Mouse (Mus musculus) midbrain, embryonic 12.5 days (tissue): ENCODE data around the gene Tmem202. TPM values are rescaled to one million over a fixed set of nuclear protein-coding genes. Genes with fewer than 3 reads are reported as not detected.

ENCODE experiments used
- ATAC-seq: fragments of 200-750 bp; cut with Nextera tagmentation; 2 replicates; pipeline ENCODE4 v1.8.0; 2017; ENCODE audit warnings: low read depth, moderate TSS enrichment, moderate library complexity; ENCODE audit not compliant: low FRiP score
- H3K27ac ChIP-seq: fragments of 300-500 bp; sonication (generic); replicated peaks from 2 replicates; pipeline ENCODE4 v1.5.1; 2016; ENCODE audit warnings: mild to moderate bottlenecking
- H3K27me3 ChIP-seq: fragments of 300-500 bp; sonication (generic); 2 replicates; pipeline ENCODE4 v1.6.1; 2016; ENCODE audit warnings: mild to moderate bottlenecking
- H3K36me3 ChIP-seq: fragments of 300-500 bp; sonication (generic); 2 replicates; pipeline ENCODE4 v1.6.1; 2016
- H3K4me1 ChIP-seq: fragments of 300-500 bp; sonication (generic); 2 replicates; pipeline ENCODE4 v1.6.1; 2016
- H3K4me2 ChIP-seq: fragments of 300-500 bp; sonication (generic); replicated peaks from 2 replicates; pipeline ENCODE4 v1.6.1; 2016; ENCODE audit warnings: mild to moderate bottlenecking, moderate library complexity
- H3K4me3 ChIP-seq: fragments of 300-500 bp; sonication (generic); 2 replicates; pipeline ENCODE4 v1.5.1; 2016; ENCODE audit warnings: mild to moderate bottlenecking
- H3K9ac ChIP-seq: fragments of 300-500 bp; sonication (generic); replicated peaks from 2 replicates; pipeline ENCODE4 v1.6.1; 2016; ENCODE audit warnings: mild to moderate bottlenecking, moderate library complexity
- H3K9me3 ChIP-seq: fragments of 300-500 bp; sonication (generic); 2 replicates; pipeline ENCODE4 v1.6.1; 2016; ENCODE audit warnings: mild to moderate bottlenecking
- WGBS: fragments of 180-500 bp; shearing (Covaris S2); methylation state at CpG from one replicate; pipeline ENCODE4 v1.1.7; 2016; 5-methylcytosine and 5-hydroxymethylcytosine counted together
- polyA plus RNA-seq: library from polyadenylated mRNA; unstranded; fragments of >200 nt; fragmentation: Nextera tagmentation; extraction: Ambion mirVana; gene quantifications from 2 replicates; pipeline ENCODE4 v1.2.1, GENCODE M21; 2016

The Tmem202 gene
- polyA plus RNA-seq, 1 experiment from 2014 or later: not detected

GRCm38 (mm10) chr9:59528274-59528673 lies 11.4 kb downstream of the Tmem202 start:
- 89% methylated on average over 2 of the region's 2 CpGs for WGBS
- no peak overlapping the region for H3K4me3 ChIP-seq
- peaks cover 3% of the 10 kb centered on the region; the same call in 1 of the 2 replicates for H3K4me1 ChIP-seq
- ATAC-seq: no peak
- H3K27ac ChIP-seq: no peak overlapping the region
- H3K27me3 ChIP-seq: no peaks in the 10 kb centered on the region
- no peak overlapping the region for H3K4me2 ChIP-seq
- H3K9ac ChIP-seq: no peak overlapping the region
- H3K36me3 ChIP-seq: no peaks in the 10 kb centered on the region
- no peaks in the 10 kb centered on the region for H3K9me3 ChIP-seq

- Histone ChIP-seq H3K9me3 (no peaks in the 10 kb centered on the region), H3K27ac (no peak overlapping the region), H3K9ac (no peak overlapping the region), H3K4me2 (no peak overlapping the region), H3K4me3 (no peak overlapping the region), H3K36me3 (no peaks in the 10 kb centered on the region), H3K4me1 (peaks cover 3% of the 10 kb centered on the region; the same call in 1 of the 2 replicates), H3K27me3 (no peaks in the 10 kb centered on the region)
- ATAC-seq: no peak
- WGBS: 88% methylated on average over 3 of the region's 3 CpGs
These were observed 12.1 kb downstream of the Tmem202 start for GRCm38 (mm10) chr9:59527580-59527979.

GRCm38 (mm10) chr9:59526727-59527126 lies 12.9 kb downstream of the Tmem202 start:
- Histone ChIP-seq H3K9me3 (no peaks in the 10 kb centered on the region), H3K4me3 (no peak overlapping the region), H3K27me3 (no peaks in the 10 kb centered on the region), H3K4me1 (peaks cover 2% of the 10 kb centered on the region; the same call in 1 of the 2 replicates), H3K36me3 (no peaks in the 10 kb centered on the region), H3K4me2 (no peak overlapping the region), H3K9ac (no peak overlapping the region), H3K27ac (no peak overlapping the region)
- 83% methylated on average over 6 of the region's 6 CpGs for WGBS
- no peak for ATAC-seq

- Histone ChIP-seq H3K4me1 (no peaks in the 10 kb centered on the region), H3K9ac (no peak overlapping the region), H3K4me2 (no peak overlapping the region), H3K4me3 (no peak overlapping the region), H3K9me3 (no peaks in the 10 kb centered on the region), H3K36me3 (no peaks in the 10 kb centered on the region), H3K27me3 (no peaks in the 10 kb centered on the region), H3K27ac (no peak overlapping the region)
- ATAC-seq: no peak
- WGBS: 75% methylated on average over 4 of the region's 4 CpGs
These were observed 16.7 kb downstream of the Tmem202 start for GRCm38 (mm10) chr9:59522906-59523305.

- ATAC-seq: no peak
- WGBS: 87% methylated on average over 2 of the region's 2 CpGs
- H3K27me3 ChIP-seq: no peaks in the 10 kb centered on the region
These were observed 20.3 kb downstream of the Tmem202 start for GRCm38 (mm10) chr9:59519396-59519795.

GRCm38 (mm10) chr9:59518976-59519375 lies 20.7 kb downstream of the Tmem202 start:
- Histone ChIP-seq H3K9me3 (no peaks in the 10 kb centered on the region), H3K36me3 (no peaks in the 10 kb centered on the region), H3K4me1 (no peaks in the 10 kb centered on the region), H3K27ac (no peak overlapping the region), H3K4me3 (no peak overlapping the region), H3K9ac (no peak overlapping the region), H3K27me3 (no peaks in the 10 kb centered on the region), H3K4me2 (no peak overlapping the region)
- 89% methylated on average over 5 of the region's 5 CpGs for WGBS
- no peak for ATAC-seq

More at GRCm38 (mm10) chr9:59519396-59519795, 20.3 kb downstream of the Tmem202 start:
- Histone ChIP-seq H3K36me3 (no peaks in the 10 kb centered on the region), H3K4me1 (no peaks in the 10 kb centered on the region), H3K4me2 (no peak overlapping the region), H3K9me3 (no peaks in the 10 kb centered on the region), H3K4me3 (no peak overlapping the region), H3K27ac (no peak overlapping the region), H3K9ac (no peak overlapping the region)

- Histone ChIP-seq H3K4me1 (no peaks in the 10 kb centered on the region), H3K9me3 (no peaks in the 10 kb centered on the region), H3K27ac (no peak overlapping the region), H3K9ac (no peak overlapping the region), H3K4me3 (no peak overlapping the region), H3K36me3 (no peaks in the 10 kb centered on the region), H3K4me2 (no peak overlapping the region), H3K27me3 (no peaks in the 10 kb centered on the region)
- no peak for ATAC-seq
- WGBS: 59% methylated on average over 7 of the region's 7 CpGs
These were observed 22.5 kb downstream of the Tmem202 start for GRCm38 (mm10) chr9:59517127-59517526.

GRCm38 (mm10) chr9:59515069-59515468 lies 24.6 kb downstream of the Tmem202 start:
- Histone ChIP-seq H3K27me3 (no peaks in the 10 kb centered on the region), H3K4me2 (no peak overlapping the region), H3K9ac (no peak overlapping the region), H3K9me3 (no peaks in the 10 kb centered on the region), H3K27ac (no peak overlapping the region), H3K36me3 (no peaks in the 10 kb centered on the region), H3K4me1 (no peaks in the 10 kb centered on the region), H3K4me3 (no peak overlapping the region)
- WGBS: 75% methylated on average over 3 of the region's 3 CpGs
- no peak for ATAC-seq

GRCm38 (mm10) chr9:59512381-59512780 lies 27.3 kb downstream of the Tmem202 start:
- no peaks in the 10 kb centered on the region for H3K4me1 ChIP-seq

GRCm38 (mm10) chr9:59508146-59508545 lies 31.5 kb downstream of the Tmem202 start:
- H3K9me3 ChIP-seq: no peaks in the 10 kb centered on the region
- WGBS: 72% methylated on average over 1 of the region's 1 CpGs
- H3K4me3 ChIP-seq: no peak overlapping the region
- ATAC-seq: no peak
- H3K27me3 ChIP-seq: no peaks in the 10 kb centered on the region
- H3K4me2 ChIP-seq: no peak overlapping the region
- no peaks in the 10 kb centered on the region for H3K36me3 ChIP-seq
- H3K9ac ChIP-seq: no peak overlapping the region
- no peaks in the 10 kb centered on the region for H3K4me1 ChIP-seq
- H3K27ac ChIP-seq: no peak overlapping the region

More at GRCm38 (mm10) chr9:59512381-59512780, 27.3 kb downstream of the Tmem202 start:
- Histone ChIP-seq H3K9ac (no peak overlapping the region), H3K4me2 (no peak overlapping the region), H3K9me3 (no peaks in the 10 kb centered on the region), H3K27me3 (no peaks in the 10 kb centered on the region), H3K27ac (no peak overlapping the region), H3K36me3 (no peaks in the 10 kb centered on the region), H3K4me3 (no peak overlapping the region)
- no peak for ATAC-seq
- 54% methylated on average over 4 of the region's 4 CpGs for WGBS

- Histone ChIP-seq H3K9me3 (no peaks in the 10 kb centered on the region), H3K4me1 (peaks cover 8% of the 10 kb centered on the region), H3K9ac (peak overlapping the region; percentile 99; the same call in 1 of the 2 replicates), H3K27ac (peak overlapping the region; percentile 100; the same call in 1 of the 2 replicates), H3K36me3 (no peaks in the 10 kb centered on the region), H3K27me3 (no peaks in the 10 kb centered on the region), H3K4me3 (peak overlapping the region; percentile 99), H3K4me2 (peak overlapping the region; percentile 84)
- ATAC-seq: no peak
These were observed 52.3 kb downstream of the Tmem202 start for GRCm38 (mm10) chr9:59487331-59487730.

- Histone ChIP-seq H3K36me3 (no peaks in the 10 kb centered on the region), H3K9me3 (no peaks in the 10 kb centered on the region), H3K4me3 (peak within 1 kb of the TSS; percentile 99), H3K27me3 (no peaks in the 10 kb centered on the region), H3K9ac (peak within 1 kb of the TSS; percentile 99), H3K4me1 (peaks cover 8% of the 10 kb centered on the region), H3K27ac (peak within 1 kb of the TSS; percentile 100), H3K4me2 (peak within 1 kb of the TSS; percentile 84)
- under 1% methylated on average over 48 of the region's 56 CpGs for WGBS
- peak; percentile 98 for ATAC-seq
These were observed 53.0 kb downstream of the Tmem202 start, which contains the start of gene Arih1 for GRCm38 (mm10) chr9:59486549-59487065. Arih1 (minus strand) TSS chr9:59486618.

- WGBS: under 1% methylated on average over 49 of the region's 71 CpGs
- peak overlapping the region; percentile 99 for H3K4me3 ChIP-seq
- no peaks in the 10 kb centered on the region for H3K27me3 ChIP-seq
- H3K4me2 ChIP-seq: peak overlapping the region; percentile 84
- H3K36me3 ChIP-seq: no peaks in the 10 kb centered on the region
- peak overlapping the region; percentile 100 for H3K27ac ChIP-seq
- H3K4me1 ChIP-seq: peaks cover 8% of the 10 kb centered on the region
- no peaks in the 10 kb centered on the region for H3K9me3 ChIP-seq
- peak overlapping the region; percentile 99 for H3K9ac ChIP-seq
- ATAC-seq: peak; percentile 73
These were observed 53.5 kb downstream of the Tmem202 start for GRCm38 (mm10) chr9:59486076-59486518.
